Mouse (Mus musculus) hindbrain, embryonic 14.5 days (tissue): ENCODE results near the gene Bcat1. TPM values are rescaled to one million over a fixed set of nuclear protein-coding genes. Genes with fewer than 3 reads are reported as not detected.

ENCODE experiments used
- ATAC-seq: fragments of 200-750 bp; cut with Nextera tagmentation; 2 replicates; pipeline ENCODE4 v1.8.0; 2017; ENCODE audit warnings: moderate number of reproducible peaks, mild to moderate bottlenecking, moderate TSS enrichment, moderate library complexity; ENCODE audit not compliant: low FRiP score
- DNase-seq: peaks from one replicate; pipeline ENCODE4 v3.0.0-alpha.2; 2015; ENCODE audit warnings: low spot score
- H3K27ac ChIP-seq: fragments of 300-500 bp; sonication (generic); 2 replicates; pipeline ENCODE4 v1.5.1; 2014; ENCODE audit warnings: mild to moderate bottlenecking, moderate library complexity
- H3K27me3 ChIP-seq: fragments of 300-500 bp; sonication (generic); 2 replicates; pipeline ENCODE4 v1.6.1; 2014; ENCODE audit warnings: mild to moderate bottlenecking, low read length, mixed read lengths; ENCODE audit not compliant: control insufficient read depth, insufficient read depth
- H3K36me3 ChIP-seq: fragments of 300-500 bp; sonication (generic); replicated peaks from 2 replicates; pipeline ENCODE4 v1.6.1; 2014; ENCODE audit not compliant: control insufficient read depth, insufficient read depth
- H3K4me1 ChIP-seq: fragments of 300-500 bp; sonication (generic); replicated peaks from 2 replicates; pipeline ENCODE4 v1.6.1; 2014; ENCODE audit warnings: antibody characterized with exemption, low read length, mixed read lengths; ENCODE audit not compliant: control insufficient read depth, insufficient read depth
- H3K4me2 ChIP-seq: fragments of 300-500 bp; sonication (generic); replicated peaks from 2 replicates; pipeline ENCODE4 v1.6.1; 2014; ENCODE audit warnings: mild to moderate bottlenecking, moderate library complexity
- H3K4me3 ChIP-seq: fragments of 300-500 bp; sonication (generic); replicated peaks from 2 replicates; pipeline ENCODE4 v1.5.1; 2014; ENCODE audit warnings: mild to moderate bottlenecking, low read length
- H3K9ac ChIP-seq: fragments of 300-500 bp; sonication (generic); 2 replicates; pipeline ENCODE4 v1.6.1; 2014
- H3K9me3 ChIP-seq: fragments of 300-500 bp; sonication (generic); 2 replicates; pipeline ENCODE4 v1.6.1; 2016; ENCODE audit warnings: low read length; ENCODE audit not compliant: control insufficient read depth
- WGBS: fragments of 180-500 bp; shearing (Covaris S2); extraction: QIAGEN DNeasy Blood & Tissue Kit; methylation state at CpG from one replicate; pipeline ENCODE4 v1.1.7; 2014; 5-methylcytosine and 5-hydroxymethylcytosine counted together
- polyA plus RNA-seq: library from polyadenylated mRNA; unstranded; fragments of >200 nt; fragmentation: Nextera tagmentation; extraction: Ambion mirVana; gene quantifications from 2 replicates; pipeline ENCODE4 v1.2.1, GENCODE M21; 2014

Gene Bcat1
- polyA plus RNA-seq, 1 experiment from 2014 or later, result 101 TPM

DNA sequence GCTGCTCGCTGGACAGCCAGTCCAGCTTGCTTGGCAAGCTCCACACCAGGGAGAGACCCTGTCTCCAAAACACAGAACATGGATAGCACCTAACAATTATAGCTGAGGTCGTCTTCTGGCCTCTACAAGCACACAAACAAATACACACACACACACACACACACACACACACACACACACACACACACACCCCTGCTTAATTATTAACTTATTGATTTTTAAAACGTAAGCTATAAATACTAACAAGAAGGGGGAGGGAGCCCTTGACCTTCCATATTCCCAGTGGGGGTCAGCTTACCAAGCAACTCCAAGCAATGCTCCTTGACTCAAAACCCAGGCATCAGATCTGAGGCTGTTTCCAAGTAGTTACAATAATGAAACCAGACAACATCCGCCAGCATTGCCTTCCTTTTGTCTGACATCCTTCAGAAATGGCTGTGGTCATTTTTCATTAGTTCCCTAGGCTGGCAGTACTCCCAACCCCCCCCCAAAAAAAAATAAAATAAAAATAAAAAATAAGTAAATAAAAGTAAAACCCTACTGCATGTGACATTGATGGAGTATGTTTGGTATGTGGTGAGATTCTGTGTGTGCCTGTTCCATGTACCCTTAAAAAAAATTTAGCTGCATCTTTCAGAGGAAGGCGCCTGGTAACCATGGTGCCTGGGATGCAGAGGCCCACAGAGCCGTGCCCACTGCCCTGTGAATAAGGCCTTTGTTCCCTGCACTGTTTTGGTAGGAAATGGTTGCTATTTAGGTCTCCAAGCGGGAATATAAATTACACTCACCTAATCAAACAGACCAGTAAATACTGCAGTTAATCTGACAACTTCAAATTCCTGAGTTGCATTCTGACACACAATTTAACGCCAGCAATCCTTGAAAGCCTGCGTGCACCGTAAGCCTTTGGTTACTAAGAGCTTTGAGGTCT, 131.3 kb downstream of the Bcat1 start:
- WGBS, result 30% methylated on average over 10 of the region's 10 CpGs
- H3K27me3 ChIP-seq, result no peaks in the 10 kb centered on the region
- no peak overlapping the region for H3K4me3 ChIP-seq
- H3K4me2 ChIP-seq, result no peak overlapping the region; the same call in 1 of the 2 replicates
- ATAC-seq, result peak; percentile 82
- no peaks in the 10 kb centered on the region for H3K9me3 ChIP-seq
- no peaks in the 10 kb centered on the region for H3K36me3 ChIP-seq
- DNase-seq, result peak; percentile 55
- H3K4me1 ChIP-seq, result peaks cover 6% of the 10 kb centered on the region
- no peak overlapping the region for H3K9ac ChIP-seq
- H3K27ac ChIP-seq, result peak overlapping the region; percentile 51

Other genes with a start within 250 kb of the Bcat1 start
- gene Lrmp, start 39.5 kb upstream of the Bcat1 start, polyA plus RNA-seq, result 0.78 and 1.0 TPM in 2 replicates
- 1.3 and 1.4 TPM in 2 replicates for gene Casc1, start 134.8 kb upstream of the Bcat1 start, polyA plus RNA-seq
- 27.6 and 29.7 TPM in 2 replicates for gene Etfrf1, start 134.9 kb upstream of the Bcat1 start, polyA plus RNA-seq
- 109 and 115 TPM in 2 replicates for gene Kras, start 174.1 kb upstream of the Bcat1 start, polyA plus RNA-seq